Mouse (Mus musculus) embryo, embryonic 11 days (tissue): ENCODE measurements around the gene Atxn2l.
"Not testable (repeated sequence)": the region's sequence is repeated elsewhere in the genome, so short reads cannot be mapped to it uniquely, and the experiment has no call there.

Experiments
- DNase-seq: peaks from one replicate; pipeline ENCODE4 v3.0.0-alpha.2; 2015

The Atxn2l gene

DNA sequence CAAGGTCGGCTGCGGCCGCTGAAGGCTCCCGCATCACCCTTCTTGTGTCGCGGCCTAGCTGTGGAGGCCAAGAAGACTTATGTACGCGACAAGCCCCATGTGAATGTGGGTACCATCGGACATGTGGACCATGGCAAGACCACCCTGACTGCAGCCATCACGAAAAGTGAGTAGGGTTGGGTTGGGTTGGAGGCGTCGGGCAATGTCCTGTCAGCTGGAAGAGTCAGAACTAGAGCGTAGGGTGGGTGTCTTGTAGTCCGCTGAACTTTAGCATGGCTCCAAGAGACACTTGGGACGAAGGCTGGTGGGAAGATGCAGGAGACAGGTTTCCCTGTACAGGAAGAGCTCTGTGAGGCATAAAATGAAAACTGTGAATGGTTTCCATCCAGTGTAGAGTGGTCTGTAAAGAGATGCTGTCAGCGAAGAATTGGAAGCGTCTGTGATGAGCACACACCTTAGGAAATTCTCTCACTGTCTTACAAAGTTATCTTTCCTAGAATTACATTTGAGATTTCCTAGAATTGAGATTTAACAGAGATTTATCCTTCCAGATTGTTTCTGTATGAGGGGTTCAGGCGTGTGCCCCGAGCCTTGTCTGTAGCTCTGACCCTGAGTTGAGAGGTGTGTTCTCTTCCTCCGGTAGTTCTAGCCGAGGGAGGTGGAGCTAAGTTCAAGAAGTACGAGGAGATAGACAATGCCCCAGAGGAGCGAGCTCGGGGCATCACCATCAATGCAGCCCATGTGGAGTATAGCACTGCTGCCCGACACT, 15.4 kb downstream of the Atxn2l start:
- not testable (repeated sequence) for DNase-seq

DNA sequence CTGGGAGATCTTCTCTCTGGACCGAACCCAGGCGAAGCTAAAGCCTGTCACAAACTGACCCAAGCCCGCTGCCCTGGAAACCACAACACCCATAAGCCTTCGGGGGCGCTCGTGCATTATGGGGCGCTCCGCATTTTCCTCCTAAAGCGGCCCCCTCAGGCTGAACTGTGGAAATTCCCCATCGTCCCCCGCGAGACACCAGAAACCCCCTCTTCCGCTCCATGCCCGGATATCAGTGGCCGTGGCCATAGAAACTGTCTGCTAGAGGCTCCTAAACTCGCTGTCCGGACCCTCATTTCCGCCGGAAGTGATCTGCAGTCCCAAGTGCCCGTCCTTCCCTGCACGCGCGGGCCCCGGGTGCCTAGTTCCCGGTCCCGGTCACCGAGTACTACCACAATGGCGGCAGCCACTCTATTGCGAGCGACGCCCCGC, 16.2 kb downstream of the Atxn2l start, which contains the start of gene Tufm:
Tufm (plus strand) TSS at position 310 of the 432 bp plus-strand sequence.
- DNase-seq, result peak; percentile 98

DNA sequence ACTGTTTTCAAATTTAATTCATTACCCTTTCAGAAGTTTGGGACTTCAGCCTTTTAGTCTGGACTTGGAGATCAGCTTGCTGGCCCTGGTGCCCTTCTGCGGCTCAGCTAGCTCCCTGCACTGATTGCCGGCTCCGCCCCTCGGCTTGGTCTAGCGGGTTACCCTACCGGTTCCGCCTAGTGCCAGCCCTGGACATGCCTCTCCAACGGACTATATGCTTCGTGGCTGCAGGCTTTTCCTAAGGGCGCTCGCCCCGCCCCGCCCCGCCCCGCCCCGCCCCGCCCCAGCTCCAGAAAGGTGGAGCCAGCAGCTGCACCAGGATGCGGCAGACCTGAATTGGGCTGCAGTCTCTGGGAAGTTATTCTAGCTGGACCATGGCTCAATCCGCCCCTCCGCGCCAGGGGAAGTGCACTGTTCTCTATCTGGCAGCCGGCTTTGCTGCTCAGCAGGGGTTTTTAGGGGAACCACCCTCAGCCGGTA, 20.8 kb downstream of the Atxn2l start:
- DNase-seq, result peak; percentile 93

DNA sequence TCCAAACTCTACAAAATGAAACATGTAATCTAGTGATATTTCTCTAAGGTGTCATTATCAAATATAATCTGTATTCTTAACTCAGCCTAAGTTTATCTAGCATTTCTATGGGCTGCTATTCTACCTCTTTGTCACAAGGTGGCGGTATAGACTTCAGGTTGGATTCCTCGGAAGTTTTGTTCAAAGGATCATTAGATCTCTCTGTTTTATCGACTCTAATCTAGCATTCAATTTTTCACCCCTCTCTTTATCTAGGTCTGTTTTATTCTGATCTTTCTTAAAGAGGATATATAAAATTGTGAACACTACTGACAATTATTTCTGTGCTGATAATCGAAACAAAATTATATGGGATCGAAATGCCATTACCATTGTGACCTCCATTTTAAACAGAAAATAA, 21.5 kb downstream of the Atxn2l start:
- no peak for DNase-seq

DNA sequence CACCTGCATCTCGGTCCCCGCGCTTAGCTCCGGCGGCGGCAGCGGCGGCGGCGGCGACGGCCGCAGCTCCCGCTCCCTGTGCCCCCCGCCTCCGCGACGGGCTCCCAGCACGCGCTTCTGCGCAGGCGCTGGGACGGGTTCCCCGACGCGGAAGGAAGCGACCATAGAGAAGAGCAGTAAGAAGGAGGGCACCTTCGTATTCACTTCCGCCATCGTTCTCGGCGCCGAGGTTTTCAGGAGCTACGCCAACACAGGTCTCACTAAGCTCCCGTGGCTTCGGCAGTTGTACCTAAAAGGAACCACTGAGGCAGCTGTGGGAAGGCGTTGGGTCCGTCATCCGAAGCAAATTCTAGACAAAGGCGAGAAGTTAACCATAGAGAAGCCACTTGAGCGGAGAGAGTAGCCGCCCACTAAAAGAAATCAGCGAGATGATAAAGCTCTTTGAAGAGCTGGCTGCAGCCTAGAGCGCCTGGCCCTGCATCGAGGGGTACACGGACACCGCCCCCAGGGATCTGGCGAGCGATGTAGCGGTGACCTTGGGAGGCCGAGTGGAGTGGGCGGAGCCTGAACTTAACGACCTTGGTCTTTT, 28.1 kb downstream of the Atxn2l start, which contains the start of gene Sh2b1:
Sh2b1 (minus strand) TSS at position 432 of the 589 bp plus-strand sequence.
- peak; percentile 97 for DNase-seq

DNA sequence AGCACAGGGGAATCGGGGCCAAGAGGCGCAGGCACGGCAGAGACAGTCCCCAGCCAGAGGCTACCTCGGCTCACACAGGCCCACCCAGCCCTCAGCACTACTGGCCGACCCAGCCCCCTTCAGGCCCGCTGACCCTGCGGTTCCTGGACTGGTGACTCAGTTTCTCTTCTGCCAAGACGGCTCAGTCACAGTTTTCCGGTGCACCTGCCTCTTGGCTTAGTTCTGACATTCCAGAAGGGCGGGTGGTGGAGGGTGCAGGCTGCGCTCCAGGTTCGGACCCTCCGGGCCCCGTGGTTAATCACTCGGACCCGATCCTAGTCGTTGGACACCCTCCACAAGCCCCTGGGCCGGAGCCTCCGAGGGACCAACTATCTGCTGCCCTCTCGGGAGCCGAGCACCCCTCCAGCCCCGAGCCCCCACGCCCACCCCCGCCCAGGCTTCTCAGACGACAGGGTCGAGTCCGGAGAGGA, 28.7 kb downstream of the Atxn2l start:
- no peak for DNase-seq

DNA sequence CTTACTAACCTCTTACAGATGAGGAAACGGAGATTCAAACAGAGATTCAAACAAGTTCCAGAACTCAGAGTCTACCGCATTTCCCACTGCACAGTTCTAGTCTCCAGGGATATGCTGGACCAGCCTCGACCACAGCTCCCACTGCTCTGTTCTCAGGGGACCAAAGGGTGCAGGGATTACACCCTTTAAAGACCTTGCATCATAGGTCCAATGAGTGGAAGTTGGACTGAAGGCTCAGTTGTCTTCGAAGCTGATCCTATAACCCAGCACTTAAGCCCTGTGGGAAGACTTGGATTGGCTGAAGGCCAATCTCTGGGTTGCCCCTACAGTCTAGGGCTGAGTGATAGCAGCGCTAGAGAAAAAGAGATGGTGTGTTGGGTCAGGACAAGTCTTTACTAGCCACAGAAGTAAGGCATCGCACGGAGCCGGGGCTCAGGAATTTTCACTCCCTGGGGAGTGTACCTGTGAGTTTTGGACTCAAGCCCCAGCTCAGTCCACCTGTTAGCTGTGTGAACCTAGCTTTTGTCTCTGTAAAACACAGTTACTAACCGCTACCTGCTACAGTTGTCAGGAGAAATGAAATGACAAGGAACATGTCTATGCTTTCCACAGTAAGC, 29.7 kb downstream of the Atxn2l start:
- no peak for DNase-seq

DNA sequence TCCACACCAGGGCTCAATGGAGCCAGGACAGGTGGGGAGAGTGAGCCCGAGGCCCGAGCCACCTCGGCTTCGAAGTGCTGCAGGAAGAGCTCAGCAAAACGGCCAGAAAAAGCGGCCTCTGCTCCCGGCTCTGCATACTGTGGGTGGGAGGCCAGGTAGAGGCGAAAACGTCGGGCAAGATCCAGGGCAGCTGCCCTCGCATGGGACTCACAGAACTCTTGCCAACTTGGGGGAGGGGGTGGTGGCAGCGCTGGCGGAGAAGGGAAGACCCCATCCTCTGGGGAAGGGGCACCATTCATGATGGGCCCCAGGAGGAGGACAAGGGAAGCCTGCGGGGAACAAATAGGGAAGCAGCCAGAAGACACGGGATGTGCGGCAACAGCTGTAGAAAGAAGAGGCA, 30.5 kb downstream of the Atxn2l start:
- no peak for DNase-seq

DNA sequence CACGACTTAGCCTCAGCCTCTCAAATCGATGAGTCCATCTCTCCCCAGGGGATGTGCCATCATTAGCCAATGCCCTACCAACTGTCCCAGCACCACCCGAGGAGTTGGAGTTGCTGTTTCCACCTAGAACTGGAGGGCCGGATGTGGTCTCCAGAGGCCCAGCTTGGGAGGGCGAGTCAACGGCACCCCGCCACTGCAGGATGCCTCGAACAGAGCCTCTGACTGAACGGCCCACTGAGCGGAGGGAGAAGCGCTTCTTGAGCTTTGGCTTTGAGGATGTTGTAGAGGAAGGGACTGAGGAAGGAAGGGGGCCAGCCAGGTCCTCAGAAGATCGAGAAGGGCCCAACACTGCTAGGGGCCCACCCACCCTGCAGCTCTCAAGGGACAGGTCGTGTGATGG, 30.9 kb downstream of the Atxn2l start:
- no peak for DNase-seq

DNA sequence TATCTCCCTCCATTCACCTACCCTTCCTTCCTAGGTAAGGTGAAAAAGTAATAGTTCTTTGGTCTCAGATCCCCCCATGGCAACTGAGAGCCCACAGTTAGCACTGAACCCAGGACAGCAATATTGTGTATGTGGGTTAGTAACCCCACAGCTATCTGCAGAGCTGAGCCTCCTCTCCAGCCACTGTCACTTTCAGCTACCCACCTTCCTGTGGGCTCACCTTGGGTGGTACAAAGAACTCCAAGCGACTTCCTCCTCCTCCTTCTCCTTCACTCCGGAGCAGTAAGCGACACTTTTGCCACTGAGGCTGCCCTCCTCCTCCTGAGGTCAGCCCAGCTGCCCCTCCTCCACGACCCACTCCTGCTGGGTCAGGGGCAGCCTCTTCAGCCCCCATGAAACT, 31.4 kb downstream of the Atxn2l start:
- no peak for DNase-seq

DNA sequence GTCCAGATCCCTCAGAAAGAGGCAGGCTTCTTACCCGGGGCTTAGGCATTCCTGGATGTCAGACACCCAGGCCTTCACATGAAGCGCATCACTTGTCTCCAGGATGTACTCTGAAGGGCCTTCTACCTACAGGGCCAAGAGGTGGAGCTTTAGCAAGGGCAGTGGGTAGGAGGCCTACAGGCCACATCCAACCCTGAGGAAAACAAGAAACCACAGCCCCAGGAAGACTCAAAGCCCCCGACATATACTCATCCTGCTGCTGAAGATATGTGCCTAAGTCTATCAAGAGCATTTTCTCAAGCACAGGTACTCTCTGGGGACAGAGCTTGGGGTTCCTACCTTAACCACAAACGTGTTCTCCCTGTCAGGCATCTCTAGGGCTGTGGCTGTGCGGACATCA, 31.9 kb downstream of the Atxn2l start:
- DNase-seq, result no peak

DNA sequence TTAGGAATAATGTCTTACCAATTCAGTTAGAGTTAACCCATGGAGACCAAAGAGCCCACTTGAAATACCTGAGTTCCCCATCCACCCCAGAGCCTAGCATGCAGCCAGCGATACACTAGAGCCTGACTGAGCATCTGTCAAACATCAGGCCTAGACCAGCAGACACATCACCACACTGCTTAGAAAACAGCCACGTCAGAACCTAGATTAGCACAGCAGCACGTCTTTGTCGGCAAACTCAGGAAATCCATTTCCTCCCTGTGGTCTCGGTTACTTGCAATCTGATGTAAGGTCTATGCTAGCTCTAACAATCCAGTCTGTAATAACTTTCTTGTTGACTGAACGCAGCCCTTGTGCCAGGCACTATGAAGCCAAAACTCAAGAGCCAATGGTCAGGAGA, 33.2 kb downstream of the Atxn2l start:
- no peak for DNase-seq

DNA sequence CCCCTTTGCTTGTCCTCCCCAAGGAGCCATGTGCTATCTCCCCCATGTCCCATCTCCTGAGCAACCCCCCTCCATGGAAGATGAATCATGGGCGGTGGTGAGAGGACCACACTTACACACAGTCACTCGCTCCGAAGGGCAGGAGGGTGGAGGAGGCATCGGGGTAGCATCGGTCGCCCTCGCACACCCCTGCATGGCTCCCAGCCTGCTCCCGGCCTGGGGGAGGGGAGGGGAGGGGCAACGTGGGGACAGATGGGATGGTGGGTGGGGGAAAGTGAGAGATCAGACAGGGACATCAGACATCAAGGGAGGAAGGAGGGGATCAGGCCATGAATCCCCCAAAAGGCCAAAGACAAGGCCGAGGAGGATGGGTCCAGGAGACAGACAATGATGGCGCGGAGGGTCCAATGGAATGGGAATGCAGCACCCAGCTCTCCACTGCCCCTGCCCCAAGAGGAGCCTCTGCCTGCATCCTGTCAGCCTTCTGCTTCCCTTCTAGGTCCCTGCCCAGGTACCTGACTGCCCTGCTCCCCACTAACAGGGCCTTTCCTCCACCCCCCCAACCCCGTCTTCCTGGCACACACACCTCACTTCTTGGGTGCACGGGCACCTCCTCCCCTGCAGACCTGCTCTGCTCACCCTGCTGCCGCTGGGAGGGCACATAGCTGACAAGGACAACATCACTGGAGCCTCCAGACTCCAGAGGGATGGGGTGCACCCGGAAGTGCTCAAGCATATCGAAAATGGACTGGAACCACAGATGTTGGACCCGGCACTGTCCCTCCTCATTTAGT, 35.2 kb downstream of the Atxn2l start:
- DNase-seq, result no peak

DNA sequence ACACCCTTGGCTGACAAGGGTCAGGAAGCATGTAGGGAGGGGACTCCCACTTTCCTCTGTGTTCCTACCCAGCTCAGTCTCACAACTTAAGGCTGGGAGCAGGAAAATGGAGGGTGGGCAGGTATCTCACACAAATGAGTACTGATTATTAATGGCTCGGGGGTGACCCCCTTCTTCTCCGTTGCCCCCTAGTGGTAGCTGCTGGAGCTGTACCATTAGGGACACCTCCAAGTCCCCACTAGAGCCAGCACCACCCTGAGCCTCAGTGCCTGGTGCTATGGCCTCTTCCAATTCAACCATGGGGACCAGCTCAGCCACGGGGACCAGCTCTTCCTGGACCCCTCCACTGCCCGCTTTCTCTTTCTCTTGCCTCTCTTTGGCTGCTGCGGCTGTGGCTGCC, 36.0 kb downstream of the Atxn2l start:
- peak; percentile 47 for DNase-seq

DNA sequence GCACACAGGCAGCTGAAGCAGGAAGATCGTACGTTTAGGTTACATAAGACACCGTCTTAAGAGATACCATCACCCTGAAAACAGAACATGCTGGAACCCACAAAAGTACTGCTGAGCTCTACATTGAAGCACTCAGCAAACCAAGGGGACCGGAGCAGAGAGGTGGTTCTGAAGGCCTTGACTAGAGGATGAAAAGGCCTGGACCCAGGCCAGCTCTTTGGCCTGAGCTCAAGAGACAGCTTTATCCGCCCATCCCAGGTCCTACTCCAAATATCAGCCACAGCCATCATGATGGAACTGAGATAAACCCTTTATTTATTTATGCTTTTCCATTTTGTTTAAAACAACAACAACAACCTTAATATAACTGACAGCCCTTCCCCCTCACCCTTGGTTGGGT, 36.5 kb downstream of the Atxn2l start:
- no peak for DNase-seq

DNA sequence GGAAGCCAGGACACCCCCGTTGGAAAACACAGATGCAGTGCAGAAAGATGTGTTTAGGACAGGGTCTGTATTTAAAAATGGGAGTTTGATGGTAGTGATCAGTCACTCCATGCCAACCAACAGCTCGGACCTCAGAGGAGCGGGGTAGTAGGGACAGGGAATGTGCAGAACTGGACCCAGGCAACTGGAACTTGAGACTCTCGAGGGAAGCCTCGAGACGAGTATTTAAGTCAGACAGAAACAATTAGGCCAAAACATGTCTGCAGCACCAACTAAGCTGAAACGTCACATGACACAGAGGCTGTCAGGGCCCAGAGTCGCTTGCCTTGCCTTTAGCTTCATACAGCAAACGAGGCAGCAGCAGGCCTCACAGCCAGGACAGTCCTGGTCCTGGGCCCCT, 37.1 kb downstream of the Atxn2l start:
- no peak for DNase-seq

DNA sequence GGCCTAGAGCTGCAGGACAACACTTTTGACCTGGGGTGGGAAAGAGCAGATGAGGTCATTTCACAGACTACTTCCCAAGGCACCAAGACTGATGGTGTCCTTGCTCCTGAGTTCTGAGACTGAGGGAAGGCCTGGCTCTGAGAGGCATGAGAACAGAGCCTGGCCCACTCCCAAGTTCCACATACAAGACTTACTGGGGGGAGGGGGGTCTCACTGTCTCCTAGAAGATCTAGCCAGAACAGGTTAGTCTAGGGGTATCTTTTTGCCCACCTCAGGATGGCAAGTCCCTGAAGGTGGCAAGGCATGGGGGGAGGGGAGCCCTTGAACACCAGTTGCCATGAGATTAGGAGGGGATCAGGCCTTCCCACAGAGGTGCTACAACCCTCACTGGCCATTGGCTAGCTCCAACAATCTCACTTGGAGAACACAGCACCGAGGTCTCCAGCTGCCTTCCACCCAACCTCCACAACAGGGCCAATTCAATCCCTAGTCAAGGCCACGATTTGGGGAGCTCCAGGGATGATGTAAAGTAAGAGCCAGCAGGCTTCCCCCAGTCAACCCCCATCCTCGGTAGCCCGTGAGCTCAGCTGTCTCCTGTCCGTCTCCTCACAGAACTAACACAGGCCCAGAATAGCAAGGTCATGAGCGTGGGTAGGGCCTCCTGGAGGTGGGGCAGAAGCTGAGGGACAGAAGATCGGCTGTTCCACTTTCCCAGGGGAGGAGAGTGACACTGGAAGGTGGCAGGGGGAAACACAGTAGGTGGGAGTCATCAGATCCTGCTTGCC, 37.8 kb downstream of the Atxn2l start:
- no peak for DNase-seq

DNA sequence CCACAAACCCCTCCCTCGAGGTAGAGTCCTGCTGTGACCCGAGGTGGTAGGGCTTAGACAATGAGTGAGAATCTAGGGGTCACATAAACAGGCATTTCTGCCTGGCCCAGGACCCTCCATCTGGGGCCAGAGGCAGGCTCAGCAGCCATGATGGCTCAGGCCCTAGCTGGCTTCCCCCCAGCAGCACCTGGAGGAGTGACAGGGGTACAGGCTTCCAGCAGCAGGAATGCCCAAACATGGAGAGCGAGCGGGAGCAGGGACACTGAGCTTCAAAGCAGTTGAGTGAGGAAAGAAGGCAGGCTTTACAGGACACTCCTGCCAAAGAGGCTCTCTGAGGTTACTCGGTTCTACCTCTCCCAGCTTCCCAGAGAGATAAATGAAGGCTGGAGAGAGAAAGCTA, 38.4 kb downstream of the Atxn2l start:
- DNase-seq, result no peak

DNA sequence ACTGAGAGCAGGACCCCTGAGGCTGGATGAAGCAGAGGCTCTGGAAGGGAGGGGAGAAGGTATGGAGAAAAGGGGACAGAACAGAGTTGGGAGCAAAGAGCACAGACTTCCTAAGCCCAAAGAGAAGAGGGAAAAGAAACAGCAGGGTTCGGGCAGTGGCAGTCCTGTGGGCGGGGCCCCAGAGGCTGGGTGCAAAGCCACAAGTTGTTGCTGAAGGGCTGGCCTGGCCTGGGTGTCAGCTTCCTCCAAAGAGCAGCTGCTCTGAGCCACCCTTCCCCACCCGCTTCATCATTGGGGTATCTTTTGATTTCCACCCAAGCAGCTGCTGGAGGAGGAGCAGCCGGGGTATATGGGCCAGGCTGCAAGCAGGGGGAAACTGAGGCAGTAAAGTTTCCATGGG, 39.1 kb downstream of the Atxn2l start:
- DNase-seq, result no peak

DNA sequence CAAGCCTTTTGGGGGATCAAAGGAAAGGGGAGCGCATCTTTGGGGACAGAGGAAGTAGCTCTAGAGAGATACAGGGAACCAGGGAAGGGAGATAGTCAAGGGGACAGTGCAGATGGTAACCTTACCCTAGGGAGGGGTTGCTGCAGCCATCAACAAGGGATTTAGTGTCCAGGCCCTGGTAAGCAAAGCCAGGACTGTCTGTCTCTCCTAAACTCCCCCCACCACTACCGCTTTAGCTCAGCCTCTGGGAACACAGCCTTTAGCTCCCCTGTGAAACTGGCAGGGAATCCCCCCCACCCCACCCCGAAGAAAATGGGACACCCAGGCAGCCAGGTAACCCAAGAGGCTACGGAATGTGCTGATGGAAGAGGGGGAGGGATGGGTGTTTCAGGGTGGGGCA, 39.7 kb downstream of the Atxn2l start:
- no peak for DNase-seq

DNA sequence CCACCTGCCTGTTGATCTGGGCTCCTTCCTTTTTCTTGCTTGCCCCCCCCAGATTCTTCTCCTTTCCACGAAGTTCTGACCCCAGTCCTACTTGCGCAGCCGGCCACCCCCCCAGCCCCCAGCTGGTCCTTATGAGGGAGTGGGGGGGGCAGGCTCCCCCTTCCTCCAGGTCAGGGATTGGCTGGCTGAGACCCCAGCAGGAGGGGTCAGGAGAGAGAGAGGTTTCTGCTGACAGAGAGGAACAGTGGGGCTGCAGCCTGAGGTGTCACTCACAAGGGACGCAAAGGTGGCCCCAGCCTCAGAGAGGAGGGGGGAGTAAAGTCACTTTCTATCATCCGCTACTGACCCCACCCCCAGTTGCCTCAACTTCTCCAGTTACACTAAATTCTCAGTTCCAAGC, 40.2 kb downstream of the Atxn2l start, which contains the start of gene Atp2a1:
Atp2a1 (minus strand) TSS at position 105 of the 400 bp plus-strand sequence.
- DNase-seq, result no peak

DNA sequence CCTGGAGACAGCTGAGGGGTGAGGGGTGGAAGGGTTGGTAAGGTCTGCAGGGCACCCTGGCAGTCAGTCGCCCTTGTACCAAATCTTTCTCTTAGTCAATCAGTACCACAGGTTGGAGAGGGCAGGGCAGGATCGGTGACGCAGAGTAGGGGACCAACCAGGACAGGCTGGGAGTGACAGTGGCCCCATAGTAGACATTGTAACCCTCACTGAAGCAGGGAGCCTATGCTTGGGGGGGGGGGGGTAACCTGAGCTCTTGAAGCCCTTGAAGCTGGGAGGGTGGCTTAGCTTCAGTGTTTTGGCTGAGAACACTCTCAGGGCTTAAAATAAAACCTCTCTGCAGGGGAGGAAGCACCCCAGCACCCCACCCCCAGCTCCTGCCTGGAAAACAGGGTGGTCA, 41.6 kb downstream of the Atxn2l start:
- no peak for DNase-seq
